Mouse (Mus musculus) E14TG2a.4 (cell line): ENCODE data around the gene Parp8.

Experiments
- CTCF ChIP-seq: conservative IDR thresholded peaks from 2 replicates; pipeline ENCODE4 v1.5.1; 2014; ENCODE audit warnings: low read length
- NANOG ChIP-seq: IDR thresholded peaks from 2 replicates; pipeline ENCODE4 v1.6.1; 2014; ENCODE audit warnings: borderline replicate concordance, low read length, mixed read lengths
- POU5F1 ChIP-seq: IDR thresholded peaks from 2 replicates; pipeline ENCODE4 v1.6.1; 2014; ENCODE audit warnings: low read length, borderline replicate concordance

GRCm38 (mm10) chr13:116988706-116989105 is 36.6 kb downstream of the Parp8 start:
- no peak for TF ChIP-seq CTCF
- no peak for TF ChIP-seq NANOG
- TF ChIP-seq POU5F1, result no peak
